Mouse (Mus musculus) CH12.LX (cell line): ENCODE measurements around the gene 2900011O08Rik. TPM values are rescaled to one million over a fixed set of nuclear protein-coding genes. Genes with fewer than 3 reads are reported as not detected.

Experiments used
- DNase-seq: peaks from one replicate; pipeline ENCODE4 v3.0.0-alpha.2; 2013; ENCODE audit errors: extremely low read depth
- H3K27ac ChIP-seq: 2 replicates; pipeline ENCODE4 v1.5.1; 2012; ENCODE audit warnings: low read depth, mild to moderate bottlenecking, control low read depth, moderate library complexity; ENCODE audit not compliant: insufficient read depth
- H3K27me3 ChIP-seq: replicated peaks from 2 replicates; pipeline ENCODE3; 2012; ENCODE audit warnings: inconsistent platforms
- H3K36me3 ChIP-seq, 2 experiments: replicated peaks in 1 of 2; 2 replicates each; pipeline versions ENCODE3 to v1.6.1; 2012; ENCODE audit warnings: inconsistent platforms in 1 of 2, low read length in 1 of 2, mild to moderate bottlenecking in 1 of 2, mixed read lengths in 1 of 2, moderate library complexity in 1 of 2; ENCODE audit not compliant: control insufficient read depth in 1 of 2, insufficient read depth in 1 of 2
- H3K4me1 ChIP-seq, 2 experiments: 2 replicates each; pipeline ENCODE4 v1.6.1; 2012; ENCODE audit warnings: inconsistent platforms in 1 of 2, moderate library complexity in 1 of 2; ENCODE audit not compliant: insufficient read depth in 2 of 2, control insufficient read depth in 1 of 2
- H3K4me2 ChIP-seq: 2 replicates; pipeline ENCODE4 v1.6.1; 2012; ENCODE audit warnings: low read depth, mild to moderate bottlenecking, control low read depth; ENCODE audit not compliant: poor library complexity, insufficient read depth, severe bottlenecking
- H3K4me3 ChIP-seq, 3 experiments: fragments of 150-350 bp in 1 of 3; sonication (generic) in 1 of 3; replicated peaks in 1 of 3; 2 replicates each; pipeline versions ENCODE3 to v1.5.1; 2011 to 2012; ENCODE audit warnings: low read depth in 2 of 3, low read length in 2 of 3, mild to moderate bottlenecking in 2 of 3, moderate library complexity in 2 of 3, control low read depth in 1 of 3, improper control_type of control experiment in 1 of 3, inconsistent platforms in 1 of 3, mixed read lengths in 1 of 3; ENCODE audit not compliant: poor library complexity in 1 of 3
- H3K79me2 ChIP-seq: replicated peaks from 2 replicates; pipeline ENCODE4 v1.6.1; 2012; ENCODE audit warnings: mild to moderate bottlenecking, moderate library complexity; ENCODE audit not compliant: control insufficient read depth, poor library complexity, insufficient read depth, severe bottlenecking; ENCODE audit errors: extremely low read depth
- H3K9ac ChIP-seq: 2 replicates; pipeline ENCODE4 v1.6.1; 2012; ENCODE audit warnings: low read depth, mild to moderate bottlenecking, control low read depth, moderate library complexity; ENCODE audit not compliant: insufficient read depth
- H3K9me3 ChIP-seq: replicated peaks from 2 replicates; pipeline ENCODE3; 2012; ENCODE audit warnings: low read length, inconsistent platforms, mixed read lengths
- BHLHE40 ChIP-seq: IDR thresholded peaks from 2 replicates; pipeline ENCODE4 v1.6.1; 2011; ENCODE audit warnings: mild to moderate bottlenecking, low read depth, low read length, improper control_type of control experiment
- CHD1 ChIP-seq: IDR thresholded peaks from 2 replicates; pipeline ENCODE4 v1.6.1; 2012; ENCODE audit warnings: low read depth, low read length, improper control_type of control experiment, inconsistent platforms
- CHD2 ChIP-seq: IDR thresholded peaks from 2 replicates; pipeline ENCODE4 v1.6.1; 2011; ENCODE audit warnings: low read length, improper control_type of control experiment
- CTCF ChIP-seq, 2 experiments: IDR thresholded peaks in 1 of 2; conservative IDR thresholded peaks in 1 of 2; 2 replicates each; pipeline ENCODE4 v1.5.1; 2011 to 2012; ENCODE audit warnings: low read depth in 2 of 2, low read length in 2 of 2, improper control_type of control experiment in 1 of 2, inconsistent platforms in 1 of 2, mild to moderate bottlenecking in 1 of 2, moderate library complexity in 1 of 2
- ELF1 ChIP-seq: IDR thresholded peaks from 2 replicates; pipeline ENCODE4 v1.6.1; 2014; ENCODE audit warnings: low read depth, mild to moderate bottlenecking, inconsistent platforms, low read length, improper control_type of control experiment
- EP300 ChIP-seq: IDR thresholded peaks from 2 replicates; pipeline ENCODE4 v1.6.1; 2011; ENCODE audit warnings: low read length, improper control_type of control experiment
- ETS1 ChIP-seq: conservative IDR thresholded peaks from 2 replicates; pipeline ENCODE4 v1.6.1; 2012; ENCODE audit warnings: low read depth, mild to moderate bottlenecking, inconsistent platforms, low read length, improper control_type of control experiment, moderate library complexity
- GABPA ChIP-seq: IDR thresholded peaks from 2 replicates; pipeline ENCODE4 v1.6.1; 2012; ENCODE audit warnings: low read depth, low read length, improper control_type of control experiment, inconsistent platforms; ENCODE audit not compliant: insufficient replicate concordance
- JUN ChIP-seq: IDR thresholded peaks from 2 replicates; pipeline ENCODE4 v1.6.1; 2011; ENCODE audit warnings: low read depth, mild to moderate bottlenecking, low read length, improper control_type of control experiment, moderate library complexity; ENCODE audit not compliant: insufficient read depth
- JUND ChIP-seq: conservative IDR thresholded peaks from 2 replicates; pipeline ENCODE4 v1.6.1; 2011; ENCODE audit warnings: low read depth, low read length, improper control_type of control experiment
- KAT2A ChIP-seq: IDR thresholded peaks from 2 replicates; pipeline ENCODE4 v1.6.1; 2012; ENCODE audit warnings: low read length, improper control_type of control experiment, inconsistent platforms; ENCODE audit not compliant: insufficient replicate concordance
- MAX ChIP-seq: IDR thresholded peaks from 2 replicates; pipeline ENCODE4 v1.6.1; 2011; ENCODE audit warnings: low read length, improper control_type of control experiment
- MEF2A ChIP-seq: IDR thresholded peaks from 2 replicates; pipeline ENCODE4 v1.6.1; 2014; ENCODE audit warnings: low read depth, mild to moderate bottlenecking, inconsistent platforms, low read length, improper control_type of control experiment, borderline replicate concordance
- PAX5 ChIP-seq: IDR thresholded peaks from 2 replicates; pipeline ENCODE4 v1.6.1; 2012; ENCODE audit warnings: low read length, inconsistent platforms, mixed read lengths
- POLR2AphosphoS2 ChIP-seq: IDR thresholded peaks from 2 replicates; pipeline ENCODE4 v1.6.1; 2011; ENCODE audit warnings: low read depth, low read length, improper control_type of control experiment
- RCOR1 ChIP-seq: conservative IDR thresholded peaks from 2 replicates; pipeline ENCODE4 v1.6.1; 2012; ENCODE audit warnings: low read depth, mild to moderate bottlenecking, inconsistent platforms, low read length, improper control_type of control experiment
- TBP ChIP-seq: conservative IDR thresholded peaks from 2 replicates; pipeline ENCODE4 v1.6.1; 2011; ENCODE audit warnings: low read depth, low read length, improper control_type of control experiment
- TCF12 ChIP-seq: IDR thresholded peaks from 2 replicates; pipeline ENCODE4 v1.6.1; 2014; ENCODE audit warnings: low read depth, mild to moderate bottlenecking, inconsistent platforms, low read length, improper control_type of control experiment
- ZC3H11A ChIP-seq: IDR thresholded peaks from 2 replicates; pipeline ENCODE4 v1.6.1; 2012; ENCODE audit warnings: low read depth, mild to moderate bottlenecking, inconsistent platforms, low read length, improper control_type of control experiment
- ZNF384 ChIP-seq: IDR thresholded peaks from 2 replicates; pipeline ENCODE4 v1.6.1; 2012; ENCODE audit warnings: low read depth, low read length, improper control_type of control experiment, inconsistent platforms
- dilution Hi-C: fragments of 300-500 bp; cut with MboI; formaldehyde crosslinking; loops from 2 replicates; pipeline ENCODE4 v1.14.3; 2020; ENCODE audit warnings: low sequenced_read_pairs; ENCODE audit not compliant: extremely low pct_unique_long_range_greater_than_20kb, extremely low pct_ligation_motif_present
- in situ Hi-C: fragments of 300-500 bp; cut with MboI; formaldehyde crosslinking; loops from 3 replicates; pipeline ENCODE4 v1.14.3; 2019; ENCODE audit warnings: low sequenced_read_pairs, low pct_ligation_motif_present, low pct_unique_long_range_greater_than_20kb, mixed read lengths
- polyA plus RNA-seq: library from polyadenylated mRNA; unstranded; fragments of >175 nt; gene quantifications from 2 replicates; pipeline ENCODE4 v1.2.1, GENCODE M21; 2012; ENCODE audit warnings: low read depth; ENCODE audit not compliant: insufficient read length
- total RNA-seq, 2 experiments: library from RNA; depleted of rRNA; stranded (reverse); fragments of 300-350 nt in 1 of 2; fragments of >200 nt in 1 of 2; gene quantifications; 2 replicates each; pipeline ENCODE4 v1.2.3; 2012 to 2014

Gene 2900011O08Rik
- total and polyA plus RNA-seq, 3 experiments: not detected

DNA sequence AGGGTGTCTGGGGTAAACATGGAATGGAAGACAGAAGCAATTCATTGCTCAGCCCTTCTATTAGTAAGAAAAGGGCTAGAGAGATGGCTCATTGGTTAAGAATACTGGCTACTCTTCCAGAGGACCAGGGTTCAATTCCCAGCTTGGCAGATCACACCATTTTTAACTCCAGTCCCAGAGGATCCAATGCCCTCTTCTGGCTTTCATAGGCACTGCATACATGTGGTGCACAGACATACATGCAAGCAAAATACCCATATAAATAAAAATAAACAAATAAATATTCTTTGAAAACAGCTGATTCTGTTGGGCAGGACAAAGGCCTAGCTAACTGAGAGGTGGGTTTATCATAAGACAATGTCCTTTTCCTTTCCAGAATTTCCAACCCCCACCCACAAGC lies 136.2 kb downstream of the 2900011O08Rik start:
- in situ Hi-C loops: no loop called here
- no peaks in the 10 kb centered on the region for H3K79me2 ChIP-seq
- H3K9me3 ChIP-seq: no peaks in the 10 kb centered on the region
- no peak overlapping the region for H3K9ac ChIP-seq
- H3K4me1 ChIP-seq: peaks cover 6 to 17% of the 10 kb centered on the region in 2 experiments; a peak in 3 of 4 replicates
- DNase-seq: no peak
- TF ChIP-seq JUN (no peak), CTCF (conservative IDR thresholded peaks at IDR 0.05 in 1 of 2, IDR thresholded peaks at IDR 0.05 in 1 of 2; ENCODE audit: low read depth in 2 of 2, low read length in 2 of 2) (peak in 1 of 2 experiments; percentile 10; a peak in 1 of 4 replicates), CHD2 (no peak), POLR2AphosphoS2 (no peak), RCOR1 (no peak)
- H3K4me2 ChIP-seq: no peak overlapping the region
- no peak overlapping the region for H3K27ac ChIP-seq
- peaks cover 66 to 91% of the 10 kb centered on the region in 2 experiments for H3K36me3 ChIP-seq
- no peak overlapping the region for H3K4me3 ChIP-seq
- dilution Hi-C loops: no loop called here
- H3K27me3 ChIP-seq: no peaks in the 10 kb centered on the region

DNA sequence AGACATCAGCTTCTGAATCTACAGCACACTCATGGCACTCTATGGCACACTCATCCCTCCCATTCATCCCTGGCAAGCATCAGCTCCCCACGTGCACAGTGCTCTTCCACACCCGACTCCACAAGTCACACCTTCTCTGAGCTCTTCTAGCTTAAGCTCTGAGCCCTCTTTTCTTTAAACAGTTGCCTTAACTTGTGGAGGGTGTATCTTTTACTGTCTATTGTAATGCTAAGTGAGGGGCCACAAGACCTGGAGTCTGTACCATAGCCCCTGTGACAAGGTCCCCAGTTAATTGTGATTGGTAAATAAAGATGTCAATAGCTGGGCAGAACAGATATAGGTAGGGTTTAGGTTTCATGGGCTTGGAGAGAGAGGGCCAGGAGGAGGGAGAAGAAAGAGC lies 137.5 kb downstream of the 2900011O08Rik start:
- H3K27ac ChIP-seq: no peak overlapping the region
- no peak overlapping the region for H3K9ac ChIP-seq
- no peak for DNase-seq
- H3K4me3 ChIP-seq: no peak overlapping the region
- no peaks in the 10 kb centered on the region for H3K79me2 ChIP-seq
- H3K4me1 ChIP-seq: peaks cover 6 to 18% of the 10 kb centered on the region in 2 experiments; a peak in 3 of 4 replicates
- H3K4me2 ChIP-seq: no peak overlapping the region
- H3K9me3 ChIP-seq: no peaks in the 10 kb centered on the region
- dilution Hi-C loops (no loop called here), in situ Hi-C loops (no loop called here)
- peaks cover 75 to 95% of the 10 kb centered on the region in 2 experiments for H3K36me3 ChIP-seq
- TF ChIP-seq GABPA (no peak), EP300 (no peak), CHD2 (no peak), ETS1 (no peak), MAX (no peak), RCOR1 (no peak), CHD1 (no peak), MEF2A (no peak), PAX5 (no peak), TBP (no peak), BHLHE40 (no peak), TCF12 (no peak), ZNF384 (no peak), ZC3H11A (no peak), JUND (no peak), ELF1 (no peak), KAT2A (no peak)
- no peaks in the 10 kb centered on the region for H3K27me3 ChIP-seq
